Comparison of ENCODE assay signal across 20 mouse cellular contexts in genomic region chr2:82064671-82065070, GRCm38 (mm10). TPM values are rescaled to one million over a fixed set of nuclear protein-coding genes. Genes with fewer than 3 reads are reported as not detected.
DNase-seq lines count a peak whose midpoint lies in the region; ATAC-seq and TF ChIP-seq lines count a peak whose summit lies in the region.
"Had no signal": no experiment of that assay in that cellular context is flagged by ENCODE, and none has a peak within 500 bp of the region (broad histone marks: within the 10 kb centered on the region; RNA-seq: fewer than 3 reads in every experiment).

No protein-coding gene starts in this region.

- peak; percentile 51 for TF ChIP-seq CTCF in left cerebral cortex, adult 2 months (IDR thresholded peaks at IDR 0.05)
- no peak for TF ChIP-seq CTCF in brain, embryonic 14.5 days (IDR thresholded peaks at IDR 0.05; ENCODE audit: borderline replicate concordance, extremely low read depth, insufficient read depth, insufficient read length)

- TF ChIP-seq POLR2A in brain, embryonic 14.5 days (IDR thresholded peaks at IDR 0.05; ENCODE audit: borderline replicate concordance, extremely low read depth, insufficient read depth, insufficient read length, poor library complexity, severe bottlenecking): no peak

- no peak overlapping the region for H3K4me2 ChIP-seq in forebrain, embryonic 14.5 days (ENCODE audit: low read length)
- H3K4me2 ChIP-seq: embryonic facial prominence, embryonic 12.5 days; forebrain, embryonic 13.5 days; heart, embryonic 12.5 days; hindbrain, embryonic 15.5 days; midbrain, embryonic 12.5 days; neural tube, embryonic 12.5 days had no signal

- no peaks in the 10 kb centered on the region for H3K36me3 ChIP-seq in forebrain, embryonic 14.5 days (ENCODE audit: control insufficient read depth, insufficient read depth, low read length)
- no peaks in the 10 kb centered on the region for H3K36me3 ChIP-seq in forebrain, embryonic 10.5 days (replicated peaks)
- H3K36me3 ChIP-seq: embryonic facial prominence, embryonic 12.5 days; heart, embryonic 12.5 days; hindbrain, embryonic 15.5 days; midbrain, embryonic 12.5 days; neural tube, embryonic 12.5 days had no signal

- no peaks in the 10 kb centered on the region for H3K9me3 ChIP-seq in forebrain, embryonic 14.5 days (replicated peaks; ENCODE audit: control insufficient read depth, low read length)
- no peaks in the 10 kb centered on the region for H3K9me3 ChIP-seq in forebrain, embryonic 10.5 days
- H3K9me3 ChIP-seq: embryonic facial prominence, embryonic 12.5 days; forebrain, embryonic 13.5 days; heart, embryonic 12.5 days; hindbrain, embryonic 15.5 days; midbrain, embryonic 12.5 days; neural tube, embryonic 12.5 days had no signal

- no peak overlapping the region for H3K4me3 ChIP-seq in forebrain, embryonic 14.5 days (ENCODE audit: low read depth, low read length)
- H3K4me3 ChIP-seq in forebrain, embryonic 10.5 days: no peak overlapping the region
- H3K4me3 ChIP-seq in left cerebral cortex, adult 2 months: no peak overlapping the region
- H3K4me3 ChIP-seq: embryonic facial prominence, embryonic 12.5 days; forebrain, embryonic 13.5 days; heart, embryonic 12.5 days; hindbrain, embryonic 15.5 days; midbrain, embryonic 12.5 days; neural tube, embryonic 12.5 days had no signal

- ATAC-seq in forebrain, embryonic 14.5 days: no peak
- ATAC-seq: forebrain, embryonic 13.5 days had no signal

- H3K4me1 ChIP-seq in forebrain, embryonic 14.5 days (ENCODE audit: control insufficient read depth, insufficient read depth, low read length): no peaks in the 10 kb centered on the region
- H3K4me1 ChIP-seq in forebrain, embryonic 10.5 days: no peaks in the 10 kb centered on the region
- H3K4me1 ChIP-seq: embryonic facial prominence, embryonic 12.5 days; forebrain, embryonic 13.5 days; heart, embryonic 12.5 days; hindbrain, embryonic 15.5 days; midbrain, embryonic 12.5 days; neural tube, embryonic 12.5 days had no signal

- DNase-seq in forebrain, embryonic 14.5 days (ENCODE audit: low spot score): peak; percentile 69
- DNase-seq in forebrain, embryonic 10.5 days (ENCODE audit: extremely low spot score, low spot score): no peak
- DNase-seq in left cerebral cortex, adult 2 months (ENCODE audit: extremely low spot score in 1 of 2, low spot score in 2 of 2): no peak
- DNase-seq in left cerebral cortex, adult 11 months (ENCODE audit: low spot score): no peak
- peak; percentile 32 for DNase-seq in A20 (ENCODE audit: low read depth, low spot score)
- DNase-seq in brain, embryonic 14.5 days (ENCODE audit: low read depth): peak; percentile 60
- no peak for DNase-seq in adrenal gland, postnatal 4 days (ENCODE audit: low spot score in 2 of 2)
- DNase-seq in ovary, adult 18-20 months (ENCODE audit: low spot score): no peak
- DNase-seq: adrenal gland, postnatal 14 days; cerebellum, adult 11-12 months; gastrocnemius, postnatal 14 days; kidney, postnatal 10 days; lung, postnatal 14 days; right cerebral cortex, adult 18-20 months had no signal

- no peak overlapping the region for H3K9ac ChIP-seq in forebrain, embryonic 14.5 days (ENCODE audit: low read length)
- H3K9ac ChIP-seq: embryonic facial prominence, embryonic 12.5 days; forebrain, embryonic 13.5 days; heart, embryonic 12.5 days; hindbrain, embryonic 15.5 days; midbrain, embryonic 12.5 days; neural tube, embryonic 12.5 days had no signal

- H3K27ac ChIP-seq in forebrain, embryonic 14.5 days (ENCODE audit: low read depth, low read length): no peak overlapping the region
- H3K27ac ChIP-seq in forebrain, embryonic 10.5 days: no peak overlapping the region
- H3K27ac ChIP-seq in left cerebral cortex, adult 2 months: no peak overlapping the region
- H3K27ac ChIP-seq: embryonic facial prominence, embryonic 12.5 days; forebrain, embryonic 13.5 days; hindbrain, embryonic 15.5 days; midbrain, embryonic 12.5 days; neural tube, embryonic 12.5 days had no signal

- H3K27me3 ChIP-seq in forebrain, embryonic 14.5 days (replicated peaks; ENCODE audit: control insufficient read depth, insufficient read depth, low read length): no peaks in the 10 kb centered on the region
- H3K27me3 ChIP-seq in forebrain, embryonic 10.5 days (ENCODE audit: poor library complexity, severe bottlenecking): no peaks in the 10 kb centered on the region
- H3K27me3 ChIP-seq: embryonic facial prominence, embryonic 12.5 days; forebrain, embryonic 13.5 days; heart, embryonic 12.5 days; hindbrain, embryonic 15.5 days; midbrain, embryonic 12.5 days; neural tube, embryonic 12.5 days had no signal

- WGBS in forebrain, embryonic 14.5 days: 34% methylated on average over 5 of the region's 5 CpGs
- WGBS in forebrain, embryonic 10.5 days: 38% methylated on average over 5 of the region's 5 CpGs

- intact Hi-C loops in left cerebral cortex, adult 2 months (cut with DNase I): loop anchor here (5.0 kb wide), 2 partner anchors 508 to 1268 kb away; no protein-coding TSS in a partner anchor

RNA-seq across cellular contexts. Expression of gene Zfp804a, which starts 11.6 kb away (rescaled TPM):
- 5.9 and 6.1 TPM in 2 replicates for polyA plus RNA-seq in forebrain, embryonic 14.5 days (2014; fragmentation: Nextera tagmentation; extraction: Ambion mirVana)
- 0.09 TPM in 1 of 2 replicates, not detected in the other for polyA plus RNA-seq in forebrain, embryonic 10.5 days (2016; fragmentation: Nextera tagmentation; extraction: Ambion mirVana)
- total RNA-seq in left cerebral cortex, adult 2 months (2021): 10 to 100 TPM; 14.3 to 16.2 TPM
- polyA plus RNA-seq in brain, embryonic 14.5 days (2012; rRNA removed): 7.5 and 12.4 TPM in 2 replicates
- total RNA-seq in adrenal gland, postnatal 4 days (2021): 1 to 10 TPM; 1.6 to 2.9 TPM
- total RNA-seq: gastrocnemius, postnatal 14 days had no signal

Comparison
In these comparisons a context has a peak if more than half of its experiments do, and no peak if none do; other contexts are left out.
1. DNase-seq: peak in forebrain, embryonic 14.5 days (single experiment), A20 (single experiment) and brain, embryonic 14.5 days (single experiment); none in forebrain, embryonic 10.5 days (single experiment), left cerebral cortex, adult 2 months (0 of 2), left cerebral cortex, adult 11 months (single experiment), adrenal gland, postnatal 4 days (0 of 2) and ovary, adult 18-20 months (single experiment).